Mouse (Mus musculus) embryonic facial prominence, embryonic 11.5 days (tissue): ENCODE measurements around the gene Msx3. TPM values are rescaled to one million over a fixed set of nuclear protein-coding genes. Genes with fewer than 3 reads are reported as not detected.

Experiments
- ATAC-seq: fragments of 200-750 bp; cut with Nextera tagmentation; replicated peaks from 2 replicates; pipeline ENCODE4 v1.8.0; 2017; ENCODE audit warnings: low read depth; ENCODE audit not compliant: insufficient number of reproducible peaks, low FRiP score, low TSS enrichment
- DNase-seq: peaks from one replicate; pipeline ENCODE4 v3.0.0-alpha.2; 2015; ENCODE audit warnings: low spot score
- H3K27ac ChIP-seq: fragments of 300-500 bp; sonication (generic); replicated peaks from 2 replicates; pipeline ENCODE4 v1.5.1; 2014; ENCODE audit warnings: mild to moderate bottlenecking, low read depth, low read length, control low read depth
- H3K27me3 ChIP-seq: fragments of 300-500 bp; sonication (generic); 2 replicates; pipeline ENCODE4 v1.6.1; 2014; ENCODE audit warnings: mild to moderate bottlenecking, low read length, moderate library complexity, mixed read lengths; ENCODE audit not compliant: control insufficient read depth, insufficient read depth
- H3K36me3 ChIP-seq: fragments of 300-500 bp; sonication (generic); replicated peaks from 2 replicates; pipeline ENCODE4 v1.6.1; 2014; ENCODE audit warnings: low read depth, mild to moderate bottlenecking, low read length, moderate library complexity, mixed read lengths; ENCODE audit not compliant: control insufficient read depth, insufficient read depth
- H3K4me1 ChIP-seq: fragments of 300-500 bp; sonication (generic); 2 replicates; pipeline ENCODE4 v1.6.1; 2014; ENCODE audit warnings: low read length, mixed read lengths; ENCODE audit not compliant: control insufficient read depth, insufficient read depth
- H3K4me2 ChIP-seq: fragments of 300-500 bp; sonication (generic); 2 replicates; pipeline ENCODE4 v1.6.1; 2014; ENCODE audit warnings: low read depth, mild to moderate bottlenecking, control low read depth, low read length, moderate library complexity
- H3K4me3 ChIP-seq: fragments of 300-500 bp; sonication (generic); 2 replicates; pipeline ENCODE4 v1.5.1; 2014; ENCODE audit warnings: low read depth, low read length, control low read depth
- H3K9ac ChIP-seq: fragments of 300-500 bp; sonication (generic); replicated peaks from 2 replicates; pipeline ENCODE4 v1.6.1; 2014; ENCODE audit warnings: mild to moderate bottlenecking, control low read depth, low read length
- H3K9me3 ChIP-seq: fragments of 300-500 bp; sonication (generic); replicated peaks from 2 replicates; pipeline ENCODE4 v1.6.1; 2016; ENCODE audit warnings: mild to moderate bottlenecking, low read length, inconsistent platforms, mixed read lengths; ENCODE audit not compliant: control insufficient read depth
- WGBS: fragments of 180-500 bp; shearing (Covaris S2); extraction: QIAGEN DNeasy Blood & Tissue Kit; methylation state at CpG from one replicate; pipeline ENCODE4 v1.1.7; 2014; 5-methylcytosine and 5-hydroxymethylcytosine counted together
- polyA plus RNA-seq: library from polyadenylated mRNA; unstranded; fragments of >200 nt; fragmentation: Nextera tagmentation; extraction: Ambion mirVana; gene quantifications from 2 replicates; pipeline ENCODE4 v1.2.1, GENCODE M21; 2014

Msx3 gene
- polyA plus RNA-seq, 1 experiment from 2014 or later, result 3.9 TPM

DNA sequence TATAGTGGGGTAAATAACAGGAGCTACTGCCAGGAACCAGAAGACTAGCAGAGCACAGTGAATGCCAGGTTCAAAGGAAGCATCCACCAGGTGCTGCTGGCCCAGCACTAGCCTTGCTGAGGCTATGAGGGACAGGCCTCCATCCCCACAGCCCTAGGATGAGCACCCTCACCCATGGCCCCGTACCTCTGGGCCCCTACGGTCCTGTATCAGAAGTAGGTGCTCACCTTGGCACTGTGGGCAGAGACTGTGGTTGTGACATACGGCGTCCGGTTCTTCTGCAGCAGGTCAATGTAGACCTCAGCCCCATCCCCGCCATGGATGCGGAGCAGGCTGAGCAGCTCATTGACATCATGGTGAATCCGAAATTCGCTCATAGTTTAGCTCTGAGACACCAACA lies 15.5 kb downstream of the Msx3 start:
- no peaks in the 10 kb centered on the region; the same call in 1 of the 2 replicates for H3K4me1 ChIP-seq
- no peaks in the 10 kb centered on the region for H3K9me3 ChIP-seq
- DNase-seq (no peak), ATAC-seq (no peak)
- H3K27me3 ChIP-seq, result no peaks in the 10 kb centered on the region
- no peak overlapping the region for H3K27ac ChIP-seq
- no peak overlapping the region for H3K4me2 ChIP-seq
- peaks cover 14% of the 10 kb centered on the region for H3K36me3 ChIP-seq
- H3K9ac ChIP-seq, result no peak overlapping the region
- 97% methylated on average over 9 of the region's 9 CpGs for WGBS
- H3K4me3 ChIP-seq, result no peak overlapping the region

DNA sequence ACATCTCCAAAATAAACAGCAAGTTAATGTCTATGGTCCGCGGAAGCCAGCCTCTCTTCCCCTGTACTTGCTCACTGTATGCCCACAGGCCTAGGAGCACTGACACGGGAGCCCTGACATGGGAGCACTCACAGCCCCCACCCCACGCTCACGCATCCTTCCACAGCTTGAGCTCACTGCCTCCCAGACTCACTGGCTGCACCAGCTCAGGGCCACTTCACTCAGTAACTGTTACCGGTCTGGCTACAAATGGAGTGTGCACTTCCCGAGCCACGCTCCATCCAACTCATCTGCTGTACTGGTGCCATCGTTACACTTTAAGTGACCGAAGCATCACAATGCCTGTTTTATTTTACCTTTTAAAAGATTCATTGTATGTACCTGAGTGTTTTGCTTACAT lies 16.5 kb downstream of the Msx3 start:
- no peak overlapping the region for H3K9ac ChIP-seq
- H3K4me3 ChIP-seq, result no peak overlapping the region
- ATAC-seq (no peak), DNase-seq (no peak)
- no peaks in the 10 kb centered on the region; the same call in 1 of the 2 replicates for H3K4me1 ChIP-seq
- no peaks in the 10 kb centered on the region for H3K9me3 ChIP-seq
- H3K27me3 ChIP-seq, result no peaks in the 10 kb centered on the region
- H3K36me3 ChIP-seq, result peaks cover 16% of the 10 kb centered on the region
- H3K4me2 ChIP-seq, result no peak overlapping the region
- WGBS, result 93% methylated on average over 10 of the region's 10 CpGs
- no peak overlapping the region for H3K27ac ChIP-seq

DNA sequence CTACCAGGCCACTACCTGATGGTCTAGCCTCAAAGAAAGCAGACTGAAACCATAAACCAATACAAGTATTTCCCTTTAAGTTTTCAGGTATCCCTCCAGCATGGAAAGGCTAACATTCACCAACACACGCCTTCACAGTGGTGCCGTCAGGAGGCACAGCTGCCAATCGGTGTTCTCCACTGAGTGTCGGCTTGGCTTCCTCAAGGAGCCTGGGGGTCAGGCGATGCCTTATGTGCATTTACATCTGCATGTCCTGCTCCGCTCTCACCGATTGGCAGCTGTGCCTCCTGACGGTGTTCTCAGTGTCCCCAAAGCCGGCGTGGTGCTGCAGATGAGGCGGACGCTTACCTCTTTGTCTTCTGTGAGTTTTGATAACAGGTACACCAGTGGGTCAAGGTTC lies 17.1 kb downstream of the Msx3 start:
- Histone ChIP-seq H3K4me3 (no peak overlapping the region), H3K27ac (no peak overlapping the region), H3K4me1 (no peaks in the 10 kb centered on the region; the same call in 1 of the 2 replicates), H3K9ac (no peak overlapping the region), H3K27me3 (no peaks in the 10 kb centered on the region), H3K4me2 (no peak overlapping the region), H3K36me3 (peaks cover 16% of the 10 kb centered on the region), H3K9me3 (no peaks in the 10 kb centered on the region)
- no peak for DNase-seq
- no peak for ATAC-seq
- WGBS, result 93% methylated on average over 12 of the region's 12 CpGs

DNA sequence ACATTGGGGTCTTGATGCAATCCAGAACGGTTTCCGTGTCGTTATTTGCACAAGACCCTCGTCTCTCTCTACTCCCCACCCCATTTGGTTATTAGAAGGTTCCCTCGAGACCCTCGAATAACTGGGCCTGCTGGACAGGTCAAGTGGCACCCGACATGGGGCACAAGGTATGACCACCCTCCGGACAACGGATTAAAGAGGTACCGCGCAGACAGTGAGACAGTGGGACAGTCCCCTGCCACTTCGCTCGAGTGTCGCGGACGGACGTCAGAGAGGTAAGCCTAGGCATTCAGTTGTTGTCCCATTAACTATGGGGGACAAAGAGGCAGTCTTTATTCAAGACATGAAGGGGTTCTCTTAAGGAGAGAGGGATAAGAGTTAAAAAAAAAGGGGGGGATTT lies 37.6 kb downstream of the Msx3 start:
- Histone ChIP-seq H3K4me2 (no peak overlapping the region), H3K27ac (no peak overlapping the region), H3K9me3 (no peaks in the 10 kb centered on the region), H3K27me3 (no peaks in the 10 kb centered on the region), H3K4me1 (no peaks in the 10 kb centered on the region), H3K9ac (no peak overlapping the region), H3K36me3 (peaks cover 4% of the 10 kb centered on the region), H3K4me3 (no peak overlapping the region)
- DNase-seq, result no peak
- ATAC-seq, result no peak
- WGBS, result 97% methylated on average over 17 of the region's 17 CpGs

DNA sequence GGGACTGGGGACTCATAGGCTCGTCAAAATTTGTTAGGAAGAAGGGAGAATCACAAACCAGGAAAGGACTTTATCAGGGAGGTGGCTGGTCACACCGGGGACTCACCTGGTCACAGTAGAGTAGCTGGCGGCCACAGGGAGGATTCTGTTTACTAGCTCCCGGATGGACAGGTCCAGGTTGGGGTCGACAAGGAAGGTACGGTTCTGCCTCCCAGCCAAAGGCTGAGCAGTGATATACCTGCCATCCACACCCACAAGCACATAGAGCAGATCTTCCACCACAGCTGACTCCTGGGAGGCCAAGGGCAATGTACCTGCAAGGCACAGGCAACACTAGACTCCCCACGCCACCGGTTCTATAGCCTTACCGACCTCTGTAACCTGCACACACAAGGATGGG lies 41.1 kb downstream of the Msx3 start:
- WGBS, result 91% methylated on average over 9 of the region's 9 CpGs
- ATAC-seq, result no peak

DNA sequence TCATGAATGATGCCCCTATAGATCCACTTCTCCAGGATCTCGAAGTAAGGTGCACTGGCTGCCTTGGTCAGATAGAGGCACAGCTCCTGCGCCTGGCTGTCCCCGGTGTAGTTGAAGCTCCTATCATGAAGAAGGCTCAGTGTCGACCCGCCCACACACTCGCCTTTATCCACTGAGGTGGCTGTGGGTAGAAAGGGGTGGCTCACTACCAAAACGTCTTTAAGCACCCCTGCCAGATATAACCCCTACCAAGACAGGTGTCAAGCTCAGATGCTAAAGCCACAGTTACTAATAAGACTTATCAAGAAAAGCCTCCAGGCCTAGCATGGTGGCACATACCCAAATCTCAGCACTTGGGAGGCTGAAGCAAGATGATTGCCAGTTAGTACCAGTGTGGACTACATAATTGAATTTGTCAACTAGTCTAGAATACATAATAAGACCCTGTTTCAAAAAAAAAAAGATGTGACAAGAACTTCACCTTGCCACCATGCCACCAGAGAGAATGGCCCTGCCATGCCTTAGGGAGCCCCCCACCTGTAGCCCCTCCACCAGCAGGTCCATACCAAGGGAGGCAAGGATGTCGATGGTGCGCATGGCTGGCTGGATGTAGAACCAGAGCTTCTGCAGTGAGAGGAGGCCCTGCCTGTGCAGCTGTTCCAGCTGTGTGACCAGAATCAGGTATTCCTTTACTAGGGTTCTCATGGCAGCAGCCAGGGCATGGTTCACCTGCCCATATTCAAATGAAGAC lies 41.9 kb downstream of the Msx3 start:
- peaks cover 4% of the 10 kb centered on the region for H3K36me3 ChIP-seq
- no peaks in the 10 kb centered on the region for H3K4me1 ChIP-seq
- no peak overlapping the region for H3K27ac ChIP-seq
- DNase-seq (no peak), ATAC-seq (no peak)
- H3K27me3 ChIP-seq, result no peaks in the 10 kb centered on the region
- H3K4me2 ChIP-seq, result no peak overlapping the region
- H3K9ac ChIP-seq, result no peak overlapping the region
- 93% methylated on average over 9 of the region's 9 CpGs for WGBS
- no peaks in the 10 kb centered on the region for H3K9me3 ChIP-seq
- H3K4me3 ChIP-seq, result no peak overlapping the region

More for the DNA sequence above, 41.1 kb downstream of the Msx3 start:
- Histone ChIP-seq H3K9ac (no peak overlapping the region), H3K4me2 (no peak overlapping the region), H3K36me3 (peaks cover 4% of the 10 kb centered on the region), H3K4me3 (no peak overlapping the region), H3K9me3 (no peaks in the 10 kb centered on the region), H3K4me1 (no peaks in the 10 kb centered on the region), H3K27me3 (no peaks in the 10 kb centered on the region), H3K27ac (no peak overlapping the region)
- no peak for DNase-seq

DNA sequence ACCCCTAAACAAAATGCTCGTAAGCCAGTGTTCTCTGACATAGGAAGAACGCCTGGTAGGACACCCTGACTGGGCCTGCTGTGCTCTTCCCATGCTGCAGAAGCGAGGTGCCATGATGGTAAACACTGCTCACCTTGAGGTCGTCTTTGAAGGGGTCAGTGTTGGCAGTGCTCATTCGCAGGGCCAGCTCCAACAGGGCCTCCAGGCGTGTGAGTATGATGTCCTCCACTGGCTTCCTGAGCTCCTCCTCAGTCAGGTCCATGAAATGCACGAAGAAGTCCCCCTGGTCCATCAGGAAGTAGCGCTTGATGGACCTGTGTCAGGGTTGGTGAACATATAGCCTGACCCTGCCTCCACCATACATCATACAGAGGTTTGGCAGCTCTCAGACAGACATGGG lies 44.2 kb downstream of the Msx3 start:
- no peak for DNase-seq
- peaks cover 4% of the 10 kb centered on the region for H3K36me3 ChIP-seq
- 92% methylated on average over 8 of the region's 8 CpGs for WGBS

DNA sequence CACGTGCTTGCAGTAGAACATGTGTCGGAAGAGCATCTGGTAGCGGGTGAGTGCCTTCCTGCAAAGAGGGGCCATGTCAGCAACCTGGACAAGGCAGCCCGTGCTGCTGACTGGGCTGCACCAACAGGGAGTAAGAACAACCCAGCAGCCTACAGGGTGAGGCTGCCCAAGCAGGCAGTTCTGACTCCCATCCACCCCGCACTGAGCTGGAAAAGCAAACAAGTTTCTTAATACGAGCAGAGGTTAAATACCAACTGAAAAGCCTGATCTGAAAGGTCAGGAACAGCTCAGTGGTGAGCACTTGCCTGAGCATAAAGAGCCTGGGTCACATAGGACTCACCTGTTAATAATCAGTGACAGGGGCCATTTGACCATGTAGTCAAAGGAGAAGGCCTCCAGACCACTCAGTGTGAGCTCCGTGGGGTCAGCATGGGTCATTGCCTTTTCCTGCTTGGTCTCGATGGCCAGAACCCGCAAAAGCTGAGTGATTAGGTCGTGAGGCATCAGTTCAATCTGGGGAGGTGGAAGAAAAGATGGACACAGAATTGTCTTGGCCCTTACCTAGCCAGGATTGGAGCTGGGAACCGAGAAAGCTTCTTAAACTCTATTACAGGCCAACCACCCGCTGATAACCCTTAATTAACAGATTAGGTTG lies 47.7 kb downstream of the Msx3 start:
- Histone ChIP-seq H3K27ac (no peak overlapping the region), H3K9me3 (no peaks in the 10 kb centered on the region), H3K9ac (no peak overlapping the region), H3K4me1 (no peaks in the 10 kb centered on the region), H3K4me3 (no peak overlapping the region), H3K36me3 (no peaks in the 10 kb centered on the region; the same call in none of the 2 replicates), H3K4me2 (no peak overlapping the region), H3K27me3 (no peaks in the 10 kb centered on the region)
- no peak for DNase-seq
- 40% methylated on average over 12 of the region's 12 CpGs for WGBS
- ATAC-seq, result no peak

More for the DNA sequence above, 44.2 kb downstream of the Msx3 start:
- H3K9me3 ChIP-seq, result no peaks in the 10 kb centered on the region
- H3K4me3 ChIP-seq, result no peak overlapping the region
- no peak overlapping the region for H3K27ac ChIP-seq
- no peak overlapping the region for H3K9ac ChIP-seq
- ATAC-seq, result no peak
- no peaks in the 10 kb centered on the region for H3K4me1 ChIP-seq
- H3K27me3 ChIP-seq, result no peaks in the 10 kb centered on the region
- H3K4me2 ChIP-seq, result no peak overlapping the region
